Comparison of ENCODE assay signal across 8 mouse cellular contexts in genomic region chr1:154661221-154661864, GRCm38 (mm10).
A peak's percentile ranks its signal among the peaks of the same experiment; 100 is the strongest.
DNase-seq lines count a peak whose midpoint lies in the region; ATAC-seq and TF ChIP-seq lines count a peak whose summit lies in the region.

No protein-coding gene starts in this region.

- no peak overlapping the region for H3K4me2 ChIP-seq in hindbrain, embryonic 14.5 days (replicated peaks)
- no peak overlapping the region for H3K4me2 ChIP-seq in limb, embryonic 14.5 days (replicated peaks; ENCODE audit: low read depth, low read length, severe bottlenecking)

- no peaks in the 10 kb centered on the region for H3K36me3 ChIP-seq in hindbrain, embryonic 14.5 days (replicated peaks; ENCODE audit: control insufficient read depth, insufficient read depth)
- no peaks in the 10 kb centered on the region for H3K36me3 ChIP-seq in limb, embryonic 14.5 days (ENCODE audit: control insufficient read depth, insufficient read depth, low read length)

- 42% methylated on average over 7 of the region's 7 CpGs for WGBS in hindbrain, embryonic 14.5 days
- 52% methylated on average over 7 of the region's 7 CpGs for WGBS in limb, embryonic 14.5 days

- peak; percentile 13 for DNase-seq in cerebellum, adult 11-12 months
- DNase-seq in cerebellum, adult 11 months: no peak
- peak; percentile 58 for DNase-seq in embryo, embryonic 11 days
- DNase-seq in hindbrain, embryonic 14.5 days (ENCODE audit: low spot score): peak; percentile 83
- peak; percentile 35 for DNase-seq in limb, embryonic 14.5 days (ENCODE audit: low spot score)
- DNase-seq in right cerebral cortex, postnatal 25 days: peak; percentile 83
- no peak for DNase-seq in kidney, postnatal 14 days
- DNase-seq in spleen, adult 12 weeks (ENCODE audit: low spot score): no peak

- peak; percentile 91 for ATAC-seq in hindbrain, embryonic 14.5 days (ENCODE audit: low FRiP score)
- ATAC-seq in limb, embryonic 14.5 days (ENCODE audit: low FRiP score, low read depth): peak; percentile 60; the same call in 1 of the 2 replicates

- H3K4me1 ChIP-seq in hindbrain, embryonic 14.5 days (replicated peaks; ENCODE audit: control insufficient read depth, insufficient read depth, low read length): peaks cover 17% of the 10 kb centered on the region
- no peaks in the 10 kb centered on the region for H3K4me1 ChIP-seq in limb, embryonic 14.5 days (ENCODE audit: control insufficient read depth, insufficient read depth, low read length)

- no peak overlapping the region for H3K9ac ChIP-seq in hindbrain, embryonic 14.5 days
- H3K9ac ChIP-seq in limb, embryonic 14.5 days (ENCODE audit: low read depth, low read length, severe bottlenecking): no peak overlapping the region

- H3K9me3 ChIP-seq in hindbrain, embryonic 14.5 days (ENCODE audit: control insufficient read depth, low read length): no peaks in the 10 kb centered on the region
- no peaks in the 10 kb centered on the region for H3K9me3 ChIP-seq in limb, embryonic 14.5 days (ENCODE audit: control insufficient read depth, low read length)

- H3K4me3 ChIP-seq in hindbrain, embryonic 14.5 days (replicated peaks; ENCODE audit: low read length): no peak overlapping the region
- no peak overlapping the region for H3K4me3 ChIP-seq in limb, embryonic 14.5 days (replicated peaks; ENCODE audit: low read length)

- peak overlapping the region; percentile 51 for H3K27ac ChIP-seq in hindbrain, embryonic 14.5 days
- H3K27ac ChIP-seq in limb, embryonic 14.5 days (replicated peaks; ENCODE audit: low read depth, low read length): no peak overlapping the region

- H3K27me3 ChIP-seq in hindbrain, embryonic 14.5 days (ENCODE audit: control insufficient read depth, insufficient read depth, low read length): no peaks in the 10 kb centered on the region
- no peaks in the 10 kb centered on the region for H3K27me3 ChIP-seq in limb, embryonic 14.5 days (ENCODE audit: control insufficient read depth, insufficient read depth, low read length)

- TF ChIP-seq POLR2A in limb, embryonic 14.5 days (IDR thresholded peaks at IDR 0.05; ENCODE audit: borderline replicate concordance, extremely low read depth, insufficient read depth, insufficient read length): no peak

Comparison
In these comparisons a context has a peak if more than half of its experiments do, and no peak if none do; other contexts are left out.
1. DNase-seq: peak in cerebellum, adult 11-12 months (single experiment), embryo, embryonic 11 days (single experiment), hindbrain, embryonic 14.5 days (single experiment), limb, embryonic 14.5 days (single experiment) and right cerebral cortex, postnatal 25 days (single experiment); none in cerebellum, adult 11 months (single experiment), kidney, postnatal 14 days (single experiment) and spleen, adult 12 weeks (single experiment).